Mouse (Mus musculus) brain, embryonic 14.5 days (tissue): ENCODE measurements around the gene Ccdc59. TPM values are rescaled to one million over a fixed set of nuclear protein-coding genes. Genes with fewer than 3 reads are reported as not detected.

ENCODE experiments used
- DNase-seq: peaks from one replicate; pipeline ENCODE4 v3.0.0-alpha.2; 2011; ENCODE audit warnings: low read depth
- CTCF ChIP-seq: fragments of 200-500 bp; IDR thresholded peaks from 2 replicates; pipeline ENCODE4 v1.5.1; 2012; ENCODE audit warnings: inconsistent platforms, mild to moderate bottlenecking, moderate library complexity, borderline replicate concordance; ENCODE audit not compliant: insufficient read depth, insufficient read length; ENCODE audit errors: extremely low read depth
- POLR2A ChIP-seq: fragments of 200-500 bp; IDR thresholded peaks from 2 replicates; pipeline ENCODE4 v1.6.1; 2012; ENCODE audit warnings: mild to moderate bottlenecking, inconsistent platforms, borderline replicate concordance; ENCODE audit not compliant: poor library complexity, insufficient read depth, insufficient read length, severe bottlenecking; ENCODE audit errors: extremely low read depth
- polyA plus RNA-seq: library from polyadenylated mRNA; depleted of rRNA; stranded (reverse); fragments of >200 nt; gene quantifications from 2 replicates; pipeline ENCODE4 v1.2.3, GENCODE M21; 2012; rRNA removed

Ccdc59 gene
- polyA plus RNA-seq, result 22.7 and 25.2 TPM in 2 replicates

DNA sequence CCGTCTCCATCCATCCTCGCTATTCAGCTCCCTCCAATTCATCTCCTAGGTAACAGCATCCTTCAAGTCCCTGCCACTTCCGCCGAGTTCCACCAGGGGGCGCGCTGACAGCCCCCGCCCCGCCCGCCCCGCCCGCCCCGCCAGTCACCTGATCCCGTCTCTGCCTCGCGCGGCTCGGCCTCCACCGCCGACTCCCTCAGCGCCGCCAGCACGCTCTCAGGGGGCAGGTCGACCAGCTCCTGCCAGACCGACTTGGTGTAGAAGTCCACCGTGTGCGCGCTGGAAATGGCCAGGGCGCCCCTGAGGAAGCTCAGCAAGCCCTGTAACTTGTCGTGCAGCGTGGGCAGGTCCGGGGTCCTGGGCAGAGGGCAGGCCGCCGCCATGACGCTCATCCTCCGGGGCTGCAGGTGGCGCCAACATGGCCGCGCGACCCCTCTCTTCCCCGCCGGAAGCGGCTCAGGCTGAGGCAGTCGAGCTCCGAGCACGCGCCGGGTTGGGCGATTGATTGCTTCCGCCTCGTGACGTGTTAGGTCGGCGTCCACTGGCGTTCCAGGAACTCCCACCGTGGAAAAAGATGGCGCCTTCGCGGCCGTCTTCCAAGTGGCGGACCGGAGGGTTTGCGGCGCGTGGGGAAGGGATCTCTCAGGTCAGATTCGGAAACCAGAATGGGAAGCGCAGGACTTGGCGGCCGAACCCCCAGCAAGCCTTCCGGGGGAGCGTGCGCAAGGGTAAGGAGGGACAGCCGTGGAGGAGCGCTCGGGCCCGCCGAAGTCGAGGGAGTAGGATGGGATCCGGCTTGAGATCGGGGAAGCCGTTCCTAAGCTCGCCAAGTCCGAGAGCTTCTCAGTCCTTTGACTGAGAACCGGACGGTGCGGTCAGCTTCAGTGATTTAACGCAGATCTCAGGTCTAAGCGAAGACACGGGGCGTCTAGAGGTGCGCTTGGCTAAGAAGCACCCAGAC is at the start of gene Ccdc59, which contains the start of gene Mettl25:
Gene Ccdc59, plus strand, starts transcription at position 140 of the 961 bp plus-strand sequence.
Gene Mettl25, minus strand, starts transcription at position 453 of the 961 bp plus-strand sequence.
- peak; percentile 99 for DNase-seq
- TF ChIP-seq CTCF (peak; percentile 69), POLR2A (peak; percentile 62)

GRCm38 (mm10) chr10:105793776-105794552 is 46.9 kb upstream of the Ccdc59 start:
- no peak for DNase-seq
- TF ChIP-seq POLR2A, result no peak
- TF ChIP-seq CTCF, result no peak

- peak; percentile 38 for DNase-seq
- TF ChIP-seq POLR2A (no peak), CTCF (no peak)
Observed at GRCm38 (mm10) chr10:105797250-105797924, 43.5 kb upstream of the Ccdc59 start.

DNA sequence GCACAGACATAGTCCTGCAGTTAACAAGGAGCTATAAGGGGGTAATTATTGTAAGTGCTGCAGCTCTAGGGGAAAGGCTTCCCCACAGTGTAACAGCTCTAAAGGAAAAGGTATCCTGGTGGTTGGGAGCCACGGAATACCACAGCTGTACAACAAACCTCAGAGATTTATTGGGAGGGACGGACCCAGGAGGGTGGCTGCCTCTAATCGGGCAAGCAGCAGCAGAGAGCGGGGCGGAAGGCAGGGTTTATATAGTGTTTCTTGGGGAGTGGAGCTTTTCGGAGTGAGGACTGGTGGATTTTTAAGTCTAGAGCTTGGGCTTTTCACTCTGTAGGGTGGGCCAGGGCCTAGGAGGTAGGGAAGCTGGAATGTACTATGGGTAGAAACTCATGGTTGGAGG is 39.7 kb upstream of the Ccdc59 start:
- no peak for TF ChIP-seq CTCF
- TF ChIP-seq POLR2A, result no peak
- DNase-seq, result no peak

DNA sequence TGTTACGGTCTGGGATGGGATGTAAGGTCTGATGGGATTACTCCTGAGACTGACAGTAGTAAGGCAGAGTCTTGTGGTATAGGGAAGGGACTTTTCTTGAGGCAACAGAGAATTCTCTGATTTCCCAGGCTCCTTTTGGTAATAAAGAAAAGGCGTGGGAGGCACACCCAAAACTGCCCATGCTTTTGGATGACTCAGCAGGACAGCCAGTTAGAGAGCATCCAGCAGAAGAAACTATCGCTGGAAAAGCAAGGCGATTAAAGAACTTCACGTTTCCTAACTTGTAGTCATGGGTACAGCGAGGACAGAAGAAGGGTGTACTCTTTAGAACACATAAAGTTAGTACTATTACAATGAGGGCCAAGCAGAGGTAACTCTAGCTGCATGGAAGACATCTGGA is 38.7 kb upstream of the Ccdc59 start:
- DNase-seq, result no peak
- TF ChIP-seq POLR2A (no peak), CTCF (no peak)

DNA sequence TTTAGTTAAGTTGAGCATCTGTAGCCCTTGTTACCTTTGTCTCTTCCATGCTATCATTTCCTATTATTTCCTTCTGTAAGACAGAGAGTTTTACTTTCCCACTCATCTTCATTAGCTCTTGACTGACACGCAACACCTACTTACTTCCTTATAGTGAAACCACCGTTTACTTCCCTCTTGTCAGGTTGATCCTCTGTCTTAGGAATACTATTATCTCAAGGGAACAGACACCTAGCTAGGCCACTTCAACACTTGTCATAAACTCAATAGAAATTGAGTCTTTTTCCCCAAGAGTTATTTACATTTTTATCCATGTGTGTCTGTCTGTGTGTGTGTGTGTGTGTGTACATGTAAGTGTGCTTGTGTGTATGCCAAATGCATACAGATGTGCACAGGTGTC is 37.4 kb upstream of the Ccdc59 start:
- TF ChIP-seq CTCF, result no peak
- no peak for TF ChIP-seq POLR2A
- no peak for DNase-seq

GRCm38 (mm10) chr10:105806259-105807010 is 34.4 kb upstream of the Ccdc59 start:
- TF ChIP-seq CTCF (no peak), POLR2A (no peak)
- no peak for DNase-seq

DNA sequence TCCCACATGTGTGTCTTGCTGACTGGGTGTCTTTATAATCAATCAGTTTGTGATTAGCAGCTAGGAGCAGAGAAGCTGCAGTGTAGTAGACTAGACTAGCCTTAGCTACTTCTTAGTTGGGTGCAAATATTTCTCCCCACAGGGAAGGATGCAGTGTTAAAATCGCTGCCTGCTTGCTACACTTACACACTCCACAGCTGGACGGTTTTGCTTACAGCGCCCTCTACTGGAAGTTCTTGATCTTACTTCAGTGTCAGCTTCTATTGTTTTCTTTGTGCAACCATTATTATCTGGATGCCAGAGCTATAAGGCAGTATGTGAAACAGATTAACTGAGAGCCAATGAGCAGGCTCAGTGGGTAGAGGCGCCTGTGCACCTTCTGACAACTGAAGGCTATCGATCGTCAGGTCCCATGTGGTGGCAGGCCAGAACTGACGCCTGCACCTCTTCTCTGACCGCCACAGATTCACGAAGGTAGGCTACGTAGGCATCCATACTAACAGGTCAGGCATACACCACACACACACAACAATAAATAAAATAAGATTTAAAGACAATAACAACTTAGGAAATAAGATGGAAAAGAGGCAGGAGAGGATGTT is 6.1 kb upstream of the Ccdc59 start:
- TF ChIP-seq POLR2A, result no peak
- TF ChIP-seq CTCF, result peak; percentile 52; the same call in 1 of the 2 replicates
- DNase-seq, result peak; percentile 55

DNA sequence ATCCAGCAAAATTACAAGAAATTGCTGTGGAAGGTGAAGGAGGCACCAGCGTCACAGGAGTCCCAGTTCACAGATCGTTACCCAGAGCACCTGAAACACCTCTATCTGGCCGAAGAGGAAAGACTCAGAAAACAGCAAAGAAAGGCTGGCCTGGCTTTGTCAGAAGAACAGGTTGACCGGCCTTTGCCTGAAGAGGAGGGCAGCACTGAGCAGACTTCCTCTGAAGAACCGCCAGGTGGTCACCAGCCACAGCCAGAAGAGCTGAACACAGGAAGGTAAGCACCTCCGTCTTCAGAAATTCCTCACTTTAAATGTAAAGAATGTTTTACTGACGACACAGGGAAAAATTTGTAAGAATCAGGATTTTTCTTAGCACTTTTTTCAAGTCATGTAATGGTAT is 1.7 kb downstream of the Ccdc59 start:
- TF ChIP-seq POLR2A (no peak), CTCF (no peak)
- no peak for DNase-seq

GRCm38 (mm10) chr10:105850286-105850685 is 9.4 kb downstream of the Ccdc59 start:
- DNase-seq, result no peak
- no peak for TF ChIP-seq CTCF
- no peak for TF ChIP-seq POLR2A

GRCm38 (mm10) chr10:105851136-105851535 is 10.3 kb downstream of the Ccdc59 start:
- no peak for TF ChIP-seq CTCF
- no peak for TF ChIP-seq POLR2A
- no peak for DNase-seq
